Mouse (Mus musculus) yolk sac, embryonic 10.5 days (tissue): ENCODE measurements at regions not wholly inside any gene's neighbourhood (a gene's known extent, or its start where the extent isn't known, plus 50 kb on each side); places are given as distances from the start of the nearest gene placed in this dataset.

ENCODE experiments used
- DNase-seq: peaks from one replicate; pipeline ENCODE4 v3.0.0-alpha.2; 2017; ENCODE audit warnings: low spot score

DNA sequence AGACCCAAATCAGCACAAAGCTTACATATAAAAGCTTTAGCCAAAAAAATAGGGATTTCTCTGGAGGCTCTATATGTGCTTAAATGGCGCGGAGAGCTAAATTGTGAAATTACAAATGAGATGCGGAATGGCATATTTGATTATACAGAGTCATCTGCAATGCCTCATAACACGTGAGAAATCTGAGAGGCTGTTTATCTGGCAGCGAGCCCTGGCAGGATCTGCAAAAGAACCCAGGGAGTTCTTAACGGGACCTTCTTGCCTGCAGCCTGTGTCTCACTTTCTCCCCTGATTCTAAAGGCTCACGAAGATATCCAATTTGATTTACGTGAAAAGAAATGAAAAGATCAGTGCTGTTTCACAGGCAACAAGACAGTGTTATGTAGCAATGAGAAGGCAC lies 58.0 kb upstream of the Kirrel3 start:
- no peak for DNase-seq
